Mouse (Mus musculus) v-Abl transformed pro-B cells (cell line): Measurements from ENCODE around the gene Ppp1r36.
"Not testable (repeated sequence)": the region's sequence is repeated elsewhere in the genome, so short reads cannot be mapped to it uniquely, and the experiment has no call there.

Source experiments
- in situ Hi-C, 2 experiments: fragments of 400-800 bp; cut with MboI; formaldehyde crosslinking; loops; one replicate each; pipeline ENCODE4 v1.15.1; 2025; ENCODE audit not compliant: unreplicated experiment in 2 of 2

The Ppp1r36 gene

DNA sequence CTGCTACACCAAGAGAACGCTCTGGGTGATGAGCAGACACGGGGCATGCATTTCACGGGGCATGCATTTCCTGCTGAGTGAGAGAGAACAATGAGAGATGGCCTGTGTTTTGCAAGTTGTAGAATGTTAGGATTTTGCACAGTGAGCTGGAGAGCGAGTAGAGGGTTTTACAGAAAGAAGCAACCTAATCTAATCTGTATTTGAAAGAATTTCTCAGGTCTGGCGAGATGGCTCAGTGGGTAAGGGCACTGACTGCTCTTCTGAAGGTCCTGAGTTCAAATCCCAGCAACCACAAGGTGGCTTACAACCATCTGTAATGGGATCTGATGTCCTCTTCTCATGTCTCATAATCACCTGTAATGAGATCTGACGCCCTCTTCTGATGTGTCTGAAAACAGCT lies 26.1 kb downstream of the Ppp1r36 start:
- in situ Hi-C loops = not testable (repeated sequence)

DNA sequence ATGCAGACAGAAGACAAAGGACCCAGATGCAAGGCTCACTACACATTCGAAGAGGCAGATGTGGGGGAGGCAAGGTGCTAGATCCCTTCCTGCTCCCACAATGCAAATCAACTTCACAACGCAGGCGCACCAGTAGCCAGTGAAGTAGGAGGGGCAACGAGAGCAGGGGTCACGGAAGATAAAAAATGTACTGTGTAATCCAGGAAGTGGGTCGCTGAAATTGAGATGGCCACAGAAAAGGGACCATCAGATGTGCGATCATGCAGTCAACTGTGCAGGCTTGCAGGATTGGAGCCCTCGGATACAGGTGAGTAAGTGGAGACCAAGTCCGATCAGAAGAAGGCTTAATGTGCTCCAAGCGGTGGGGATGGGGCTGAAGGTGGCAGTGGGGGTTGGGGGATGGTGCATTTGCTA lies 27.0 kb downstream of the Ppp1r36 start:
- in situ Hi-C loops = no loop called here

- in situ Hi-C loops = no loop called here
Observed at GRCm38 (mm10) chr12:76444862-76445261, 27.5 kb downstream of the Ppp1r36 start.

GRCm38 (mm10) chr12:76446201-76446600 lies 28.9 kb downstream of the Ppp1r36 start:
- in situ Hi-C loops = no loop called here

- in situ Hi-C loops = no loop called here
Observed at GRCm38 (mm10) chr12:76448127-76448526, 30.8 kb downstream of the Ppp1r36 start.

GRCm38 (mm10) chr12:76452203-76452602 lies 34.9 kb downstream of the Ppp1r36 start:
- in situ Hi-C loops = loop anchor here in 1 of 2 experiments (25.0 kb wide), 1 partner anchor 440 kb away; no protein-coding TSS in a partner anchor

- in situ Hi-C loops = loop anchor here in 1 of 2 experiments (25.0 kb wide), 1 partner anchor 446 kb away; no protein-coding TSS in a partner anchor
Observed at GRCm38 (mm10) chr12:76458445-76458844, 41.1 kb downstream of the Ppp1r36 start.

DNA sequence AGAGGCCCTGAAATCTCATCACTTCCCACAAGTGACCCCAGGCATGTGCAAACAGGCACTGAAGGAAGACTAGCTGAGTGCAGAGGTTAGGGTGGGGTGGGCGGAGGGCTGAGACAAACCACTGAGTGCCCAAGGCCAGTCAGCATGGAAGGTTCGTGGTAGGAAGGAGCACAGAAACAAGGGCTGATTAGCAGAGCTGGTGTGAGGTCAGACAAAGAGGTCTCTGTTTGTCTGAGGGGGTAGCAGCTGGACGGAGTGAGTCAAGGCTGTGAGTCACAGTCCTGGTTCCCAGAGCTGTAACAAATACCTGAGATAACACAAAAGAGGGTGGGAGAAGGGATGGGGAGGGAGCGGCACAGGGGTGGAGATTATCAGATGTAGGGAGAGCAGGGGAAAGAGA lies 41.7 kb downstream of the Ppp1r36 start:
- in situ Hi-C loops = loop anchor here in 1 of 2 experiments (25.0 kb wide), 1 partner anchor 447 kb away; no protein-coding TSS in a partner anchor

GRCm38 (mm10) chr12:76463391-76463790 lies 46.1 kb downstream of the Ppp1r36 start:
- in situ Hi-C loops = loop anchor here (10.0 to 25.0 kb wide), 3 partner anchors 449 to 669 kb away; no protein-coding TSS in a partner anchor

GRCm38 (mm10) chr12:76464651-76465252 lies 47.4 kb downstream of the Ppp1r36 start:
- in situ Hi-C loops = loop anchor here (5.0 to 25.0 kb wide), 5 partner anchors 117 to 670 kb away; no protein-coding TSS in a partner anchor

GRCm38 (mm10) chr12:76466651-76467050 lies 49.3 kb downstream of the Ppp1r36 start:
- in situ Hi-C loops = loop anchor here (5.0 to 25.0 kb wide), 5 partner anchors 119 to 672 kb away; no protein-coding TSS in a partner anchor

- in situ Hi-C loops = loop anchor here (5.0 to 25.0 kb wide), 5 partner anchors 120 to 672 kb away; no protein-coding TSS in a partner anchor
Observed at GRCm38 (mm10) chr12:76467256-76467655, 49.9 kb downstream of the Ppp1r36 start.

DNA sequence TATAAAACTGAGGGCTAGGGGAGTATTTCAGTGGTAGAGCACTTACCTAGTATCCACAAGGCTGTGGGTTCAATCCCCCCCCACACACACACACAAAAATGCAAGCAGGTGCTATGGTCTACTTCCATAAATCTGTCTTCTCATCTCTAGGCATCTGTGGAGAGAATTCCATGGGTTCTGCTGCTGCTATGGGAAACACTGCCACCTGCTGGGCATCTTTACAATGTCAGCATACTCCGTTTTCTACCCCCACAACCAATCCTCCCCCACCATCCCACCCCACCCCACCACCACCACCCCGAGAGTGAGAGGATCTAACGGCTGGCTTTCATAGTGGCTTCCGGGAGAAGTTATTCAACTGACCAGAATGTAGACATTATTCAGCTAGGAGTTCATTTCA lies 54.7 kb downstream of the Ppp1r36 start:
- in situ Hi-C loops = loop anchor here (5.0 to 25.0 kb wide), 3 partner anchors 125 to 460 kb away; no protein-coding TSS in a partner anchor

GRCm38 (mm10) chr12:76473562-76474245 lies 56.4 kb downstream of the Ppp1r36 start:
- in situ Hi-C loops = loop anchor here (5.0 to 25.0 kb wide), 3 partner anchors 126 to 461 kb away; no protein-coding TSS in a partner anchor

DNA sequence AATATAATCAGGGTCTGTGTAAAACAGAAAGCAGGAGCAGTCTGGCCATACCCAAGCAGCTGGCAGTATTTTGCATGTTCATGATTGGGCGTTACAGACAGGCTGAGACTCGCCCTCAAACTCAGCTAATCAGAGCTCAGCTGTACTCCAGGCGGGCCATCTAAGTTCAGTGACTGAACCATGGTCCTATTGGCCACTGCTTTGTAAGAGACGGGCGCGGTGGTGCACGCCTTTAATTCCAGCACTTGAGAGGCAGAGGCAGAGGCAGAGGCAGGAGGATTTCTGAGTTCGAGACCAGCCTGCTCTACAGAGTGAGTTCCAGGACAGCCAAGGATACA lies 56.9 kb downstream of the Ppp1r36 start:
- in situ Hi-C loops = loop anchor here (5.0 to 25.0 kb wide), 3 partner anchors 127 to 462 kb away; no protein-coding TSS in a partner anchor

GRCm38 (mm10) chr12:76474802-76475201 lies 57.5 kb downstream of the Ppp1r36 start:
- in situ Hi-C loops = loop anchor here (5.0 to 25.0 kb wide), 5 partner anchors 128 to 688 kb away; partner anchors contain the start of gene Rab15 (in 2 of the 2)

DNA sequence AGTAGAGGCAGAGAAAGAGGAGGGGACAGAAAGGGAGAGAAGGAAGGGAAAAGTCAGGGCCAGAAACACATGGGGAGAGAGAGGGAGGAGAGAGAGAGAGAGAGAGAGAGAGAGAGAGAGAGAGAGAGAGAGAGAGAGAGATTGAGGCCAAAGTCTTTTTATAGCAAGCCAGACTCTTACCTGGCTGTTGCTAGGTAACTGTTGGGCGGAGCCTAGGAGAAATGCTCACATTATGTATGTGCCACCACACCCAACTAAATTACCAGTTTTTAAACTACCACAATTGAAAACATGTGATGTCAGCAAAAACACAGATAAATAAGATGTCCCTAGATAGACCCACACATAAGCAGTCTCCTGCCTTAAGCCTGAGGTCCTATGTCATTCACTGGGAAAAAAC lies 58.8 kb downstream of the Ppp1r36 start:
- in situ Hi-C loops = loop anchor here (5.0 to 25.0 kb wide), 2 partner anchors 336 to 689 kb away; partner anchors contain the start of gene Rab15 (in 2 of the 2)

- in situ Hi-C loops = loop anchor here (5.0 to 25.0 kb wide), 2 partner anchors 334 to 691 kb away; partner anchors contain the start of gene Rab15 (in 2 of the 2)
Observed at GRCm38 (mm10) chr12:76478309-76479023, 61.1 kb downstream of the Ppp1r36 start.

GRCm38 (mm10) chr12:76479174-76479573 lies 61.8 kb downstream of the Ppp1r36 start:
- in situ Hi-C loops = loop anchor here (5.0 to 25.0 kb wide), 2 partner anchors 333 to 692 kb away; partner anchors contain the start of gene Rab15 (in 2 of the 2)

DNA sequence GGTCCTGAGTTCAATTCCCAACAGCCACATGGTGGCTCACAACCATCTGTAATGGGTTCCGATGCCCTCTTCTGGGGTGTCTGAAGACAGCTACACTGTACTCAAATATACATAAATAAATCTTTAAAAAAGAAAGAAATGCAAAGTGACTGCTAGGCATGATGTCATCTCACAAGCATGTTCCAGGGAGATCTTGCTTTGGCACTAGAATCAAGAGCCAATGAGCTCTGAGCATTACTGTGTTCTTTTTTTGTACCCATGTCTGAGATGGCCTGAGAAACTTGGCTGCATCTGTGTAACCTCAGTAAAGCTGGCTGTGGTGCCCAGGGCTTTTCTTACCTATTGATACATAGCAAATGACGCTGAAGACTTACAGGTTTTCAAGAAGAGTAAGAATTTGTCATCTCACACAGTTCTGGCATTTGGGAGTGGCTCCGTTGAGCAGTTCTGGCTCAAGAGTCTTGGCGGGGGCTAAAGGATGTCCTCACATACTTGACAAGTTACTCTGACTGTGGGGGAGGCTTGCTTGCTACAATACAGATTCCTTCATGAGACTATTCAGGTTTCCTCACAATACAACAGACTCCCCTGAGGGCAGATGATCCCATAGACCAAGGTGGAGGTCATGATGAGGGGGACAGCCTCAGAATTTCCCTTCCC lies 62.6 kb downstream of the Ppp1r36 start:
- in situ Hi-C loops = loop anchor here (5.0 to 25.0 kb wide), 2 partner anchors 332 to 693 kb away; partner anchors contain the start of gene Rab15 (in 2 of the 2)
